Mouse (Mus musculus) lung, adult 2 months (tissue): ENCODE results near the gene Calhm5.

Source experiments
- CTCF ChIP-seq: fragments of 200-500 bp; IDR thresholded peaks from 2 replicates; pipeline ENCODE4 v1.5.1; 2011; ENCODE audit warnings: mild to moderate bottlenecking, low read length, control low read depth; ENCODE audit not compliant: insufficient read depth
- POLR2A ChIP-seq: fragments of 200-500 bp; IDR thresholded peaks from 2 replicates; pipeline ENCODE4 v1.6.1; 2011; ENCODE audit warnings: low read depth, mild to moderate bottlenecking, control low read depth, low read length, borderline replicate concordance; ENCODE audit errors: extremely low read depth

GRCm38 (mm10) chr10:34095964-34096363, 355 bp downstream of the Calhm5 start:
- TF ChIP-seq POLR2A (no peak), CTCF (no peak)
